Mouse (Mus musculus) hindbrain, postnatal 0 days (tissue): ENCODE measurements around the gene Phrf1. TPM values are rescaled to one million over a fixed set of nuclear protein-coding genes. Genes with fewer than 3 reads are reported as not detected.

ENCODE experiments used
- ATAC-seq: fragments of 200-750 bp; cut with Nextera tagmentation; 2 replicates; pipeline ENCODE4 v1.8.0; 2017; ENCODE audit warnings: mild to moderate bottlenecking, moderate TSS enrichment, moderate library complexity
- DNase-seq: peaks from one replicate; pipeline ENCODE4 v3.0.0-alpha.2; 2015; ENCODE audit warnings: low spot score
- H3K27ac ChIP-seq: fragments of 300-500 bp; sonication (generic); 2 replicates; pipeline ENCODE4 v1.5.1; 2014; ENCODE audit warnings: mild to moderate bottlenecking
- H3K27me3 ChIP-seq: fragments of 300-500 bp; sonication (generic); 2 replicates; pipeline ENCODE4 v1.6.1; 2014; ENCODE audit warnings: low read length, mixed read lengths; ENCODE audit not compliant: insufficient read depth
- H3K36me3 ChIP-seq: fragments of 300-500 bp; sonication (generic); 2 replicates; pipeline ENCODE4 v1.6.1; 2014; ENCODE audit warnings: low read length, mixed read lengths; ENCODE audit not compliant: insufficient read depth
- H3K4me1 ChIP-seq: fragments of 300-500 bp; sonication (generic); 2 replicates; pipeline ENCODE4 v1.6.1; 2014; ENCODE audit warnings: antibody characterized with exemption, low read length, mixed read lengths; ENCODE audit not compliant: insufficient read depth
- H3K4me2 ChIP-seq: fragments of 300-500 bp; sonication (generic); 2 replicates; pipeline ENCODE4 v1.6.1; 2014; ENCODE audit warnings: low read depth, mild to moderate bottlenecking, low read length, moderate library complexity, mixed read lengths
- H3K4me3 ChIP-seq: fragments of 300-500 bp; sonication (generic); 2 replicates; pipeline ENCODE4 v1.5.1; 2014; ENCODE audit warnings: low read length
- H3K9ac ChIP-seq: fragments of 300-500 bp; sonication (generic); replicated peaks from 2 replicates; pipeline ENCODE4 v1.6.1; 2014; ENCODE audit warnings: mild to moderate bottlenecking, low read length, moderate library complexity, mixed read lengths
- H3K9me3 ChIP-seq: fragments of 300-500 bp; sonication (generic); 2 replicates; pipeline ENCODE4 v1.6.1; 2016; ENCODE audit warnings: low read length, mixed read lengths
- CTCF ChIP-seq: IDR thresholded peaks from 2 replicates; pipeline ENCODE4 v1.5.1; 2016; ENCODE audit warnings: antibody characterized with exemption, control low read depth, low read depth
- WGBS: fragments of 180-500 bp; shearing (Covaris S2); extraction: QIAGEN DNeasy Blood & Tissue Kit; methylation state at CpG from one replicate; pipeline ENCODE4 v1.1.7; 2014; 5-methylcytosine and 5-hydroxymethylcytosine counted together
- polyA plus RNA-seq: library from polyadenylated mRNA; unstranded; fragments of >200 nt; fragmentation: Nextera tagmentation; extraction: Ambion mirVana; gene quantifications from 2 replicates; pipeline ENCODE4 v1.2.1, GENCODE M21; 2015
- total RNA-seq: library from RNA; depleted of rRNA; stranded (reverse); fragments of >200 nt; gene quantifications from 2 replicates; pipeline ENCODE4 v1.2.3, GENCODE M21; 2014

Gene Phrf1
- total and polyA plus RNA-seq, 2 experiments from 2014 or later = 38.0 to 56.4 TPM

DNA sequence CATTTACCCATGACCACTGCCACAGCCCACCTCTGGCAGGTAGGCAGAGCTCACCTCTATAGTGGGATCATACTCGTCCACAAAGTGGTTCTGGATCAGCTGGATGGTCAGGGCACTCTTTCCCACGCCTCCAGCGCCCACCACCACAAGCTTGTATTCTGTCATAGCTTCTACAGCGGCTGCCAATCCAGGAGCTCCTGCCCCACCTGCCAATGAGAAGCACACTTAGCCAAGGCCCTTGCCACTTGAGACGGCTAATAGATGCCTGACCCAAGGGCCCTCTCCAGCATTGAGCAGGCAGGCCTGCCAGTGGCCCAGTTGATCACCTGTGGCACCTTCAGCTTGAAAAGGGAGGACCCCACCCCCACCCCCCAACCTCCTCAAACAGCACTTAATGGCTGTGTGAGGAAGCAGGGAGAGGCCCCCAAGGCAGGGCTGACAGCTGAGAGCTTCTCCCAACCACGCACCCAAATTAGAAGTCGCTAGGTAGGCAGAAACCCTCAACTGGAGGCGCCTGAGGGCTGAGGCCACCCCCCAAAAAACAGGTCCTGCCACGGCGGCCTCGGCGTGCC is 35.7 kb upstream of the Phrf1 start:
- DNase-seq (peak; percentile 10), ATAC-seq (no peak)
- peak overlapping the region; percentile 90 for H3K9ac ChIP-seq
- H3K36me3 ChIP-seq = peaks cover 17% of the 10 kb centered on the region
- no peaks in the 10 kb centered on the region for H3K9me3 ChIP-seq
- peak overlapping the region; percentile 79; the same call in 1 of the 2 replicates for H3K27ac ChIP-seq
- peak overlapping the region; percentile 73 for H3K4me3 ChIP-seq
- H3K4me2 ChIP-seq = peak overlapping the region; percentile 90
- TF ChIP-seq CTCF = no peak
- H3K4me1 ChIP-seq = peaks cover 10% of the 10 kb centered on the region
- H3K27me3 ChIP-seq = no peaks in the 10 kb centered on the region
- WGBS = 29% methylated on average over 12 of the region's 12 CpGs

DNA sequence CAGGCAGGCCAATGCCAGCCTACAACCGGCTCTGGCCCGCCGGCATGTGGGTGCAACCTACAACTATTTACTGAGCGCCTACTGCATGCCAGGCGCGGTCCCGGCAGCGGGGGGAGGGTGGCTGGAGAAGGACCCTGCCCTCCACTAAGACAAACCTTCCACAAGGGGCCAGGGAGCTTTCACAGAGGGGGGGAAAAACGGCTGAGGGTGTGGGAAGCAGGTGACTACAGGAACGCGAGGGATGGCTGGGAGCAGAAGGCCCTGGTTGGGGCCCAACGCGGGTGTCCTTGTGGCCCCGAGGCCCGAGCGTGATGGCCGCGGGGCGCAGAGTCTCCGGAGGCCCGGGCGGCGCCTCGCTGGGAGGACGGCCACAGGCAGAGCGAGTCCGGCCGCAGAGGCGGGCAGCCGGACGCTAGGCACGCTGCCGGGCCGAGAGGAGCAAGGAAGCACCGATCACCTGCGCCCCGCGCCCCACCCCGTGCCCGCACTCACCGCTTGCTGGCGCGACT is 35.2 kb upstream of the Phrf1 start:
- H3K4me1 ChIP-seq = peaks cover 10% of the 10 kb centered on the region
- H3K27ac ChIP-seq = peak overlapping the region; percentile 79
- DNase-seq (peak; percentile 46), ATAC-seq (no peak; the same call in 1 of the 2 replicates)
- H3K4me3 ChIP-seq = peak overlapping the region; percentile 73
- no peaks in the 10 kb centered on the region for H3K27me3 ChIP-seq
- 0 out of 2 replicates have a peak, but pooled peaks have one; percentile 4 for TF ChIP-seq CTCF
- H3K4me2 ChIP-seq = peak overlapping the region; percentile 90
- H3K9me3 ChIP-seq = no peaks in the 10 kb centered on the region
- H3K36me3 ChIP-seq = peaks cover 17% of the 10 kb centered on the region
- WGBS = 1% methylated on average over 22 of the region's 43 CpGs
- peak overlapping the region; percentile 90 for H3K9ac ChIP-seq

DNA sequence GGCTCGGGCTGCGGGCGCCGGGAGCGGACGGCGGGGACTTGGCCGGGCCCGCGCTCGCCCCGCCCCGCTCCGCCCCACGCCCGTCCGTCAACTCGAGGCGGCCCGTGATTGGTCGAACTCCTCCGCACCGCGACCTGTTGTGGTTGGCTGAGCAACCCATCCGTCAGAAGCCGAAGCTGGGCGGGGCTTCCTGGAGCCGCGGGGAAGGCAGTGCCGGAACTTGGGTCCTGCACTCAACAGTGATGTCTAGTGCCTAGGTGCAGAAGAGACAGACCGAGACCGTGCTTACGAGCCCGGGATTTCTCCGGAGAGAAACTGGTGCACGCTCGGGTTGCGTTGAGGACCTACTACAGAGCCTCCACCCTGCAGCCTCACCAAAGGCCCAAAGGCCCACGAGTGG is 34.6 kb upstream of the Phrf1 start, which contains the start of the genes Hras and Lrrc56:
Gene Hras (minus strand): TSS at position 58 of the 400 bp plus-strand sequence.
Gene Lrrc56 (plus strand): TSS at position 210 of the 400 bp plus-strand sequence.
- ATAC-seq = peak; percentile 95

DNA sequence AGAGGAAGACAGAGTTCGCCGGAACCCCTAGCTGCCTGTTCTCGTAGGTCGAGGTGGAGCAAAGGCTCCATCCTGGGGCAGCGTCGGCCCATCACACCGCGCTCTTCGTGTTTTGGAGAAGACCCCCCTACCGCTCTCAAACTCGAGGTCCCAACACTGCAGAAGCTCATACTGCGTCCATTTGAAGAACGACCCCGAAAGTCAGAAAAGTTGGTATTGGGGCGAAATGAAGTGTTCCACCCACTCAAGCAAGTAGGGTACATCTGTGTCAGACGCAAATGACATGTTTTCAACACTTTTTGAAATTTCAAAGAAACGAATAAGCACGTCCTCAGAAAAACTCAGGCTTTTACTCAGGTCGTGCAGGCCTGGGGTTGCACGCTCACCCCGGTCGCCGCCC is 34.2 kb upstream of the Phrf1 start:
- Histone ChIP-seq H3K27me3 (no peaks in the 10 kb centered on the region), H3K4me3 (peak overlapping the region; percentile 73), H3K27ac (peak overlapping the region; percentile 57), H3K9me3 (no peaks in the 10 kb centered on the region), H3K4me1 (peaks cover 10% of the 10 kb centered on the region), H3K9ac (peak overlapping the region; percentile 90), H3K4me2 (peak overlapping the region; percentile 90), H3K36me3 (peaks cover 17% of the 10 kb centered on the region)
- no peak for ATAC-seq
- no peak for TF ChIP-seq CTCF
- no peak for DNase-seq
- under 1% methylated on average over 23 of the region's 23 CpGs for WGBS

More for the DNA sequence above, 34.6 kb upstream of the Phrf1 start, which contains the start of the genes Hras and Lrrc56:
- peak within 1 kb of the TSS; percentile 73 for H3K4me3 ChIP-seq
- under 1% methylated on average over 30 of the region's 39 CpGs for WGBS
- H3K27me3 ChIP-seq = no peaks in the 10 kb centered on the region
- no peaks in the 10 kb centered on the region for H3K9me3 ChIP-seq
- peak; percentile 98 for DNase-seq
- peak within 1 kb of the TSS; percentile 79 for H3K27ac ChIP-seq
- H3K36me3 ChIP-seq = peaks cover 17% of the 10 kb centered on the region
- TF ChIP-seq CTCF = no peak
- H3K4me1 ChIP-seq = peaks cover 10% of the 10 kb centered on the region
- peak within 1 kb of the TSS; percentile 90 for H3K4me2 ChIP-seq
- H3K9ac ChIP-seq = peak within 1 kb of the TSS; percentile 90

DNA sequence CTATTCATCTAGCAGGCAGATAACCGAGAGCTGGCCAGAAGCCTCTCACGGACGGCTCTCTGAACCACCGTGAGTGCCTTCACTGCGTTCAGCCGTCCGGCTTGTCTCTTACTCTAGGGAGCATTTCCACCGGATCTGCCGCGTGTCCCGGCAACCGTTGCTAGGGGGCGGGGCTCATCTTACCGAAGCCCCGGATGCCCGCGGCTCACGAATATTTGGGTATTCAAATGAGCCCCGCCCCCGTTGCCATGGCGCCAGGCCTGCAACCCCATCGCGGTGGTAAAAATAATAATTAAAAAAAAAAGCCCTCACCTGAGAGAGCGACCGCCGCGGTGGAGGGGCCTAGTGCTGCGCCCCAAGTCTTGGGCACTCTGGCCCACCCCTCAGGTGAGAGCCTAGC is 33.8 kb upstream of the Phrf1 start:
- ATAC-seq = peak; percentile 52
- H3K9ac ChIP-seq = peak overlapping the region; percentile 90; the same call in 1 of the 2 replicates
- H3K4me2 ChIP-seq = peak overlapping the region; percentile 90
- peak; percentile 95 for DNase-seq
- no peaks in the 10 kb centered on the region for H3K27me3 ChIP-seq
- peaks cover 10% of the 10 kb centered on the region for H3K4me1 ChIP-seq
- peak overlapping the region; percentile 57; the same call in 1 of the 2 replicates for H3K27ac ChIP-seq
- H3K9me3 ChIP-seq = no peaks in the 10 kb centered on the region
- WGBS = 1% methylated on average over 28 of the region's 28 CpGs
- H3K36me3 ChIP-seq = peaks cover 13% of the 10 kb centered on the region
- peak overlapping the region; percentile 73 for H3K4me3 ChIP-seq
- no peak for TF ChIP-seq CTCF

DNA sequence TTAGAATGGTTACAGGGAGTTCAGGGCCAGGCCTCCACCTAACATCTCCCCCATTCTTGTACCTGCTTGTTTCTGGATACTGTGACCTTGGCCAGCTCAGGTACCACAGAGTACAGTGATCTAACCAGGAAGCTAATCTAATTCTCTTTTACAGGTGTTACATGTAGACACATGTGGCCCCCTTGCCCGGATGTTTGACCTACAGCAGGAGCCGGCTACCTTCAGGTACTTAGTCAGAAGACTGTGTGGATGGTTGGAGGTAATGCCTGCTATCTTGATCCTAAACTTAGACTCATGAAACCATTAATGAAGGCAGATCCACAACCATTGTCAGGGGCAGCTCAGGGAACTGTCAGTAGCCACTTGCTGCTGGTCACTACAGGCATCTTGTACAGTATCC is 32.8 kb upstream of the Phrf1 start:
- Histone ChIP-seq H3K36me3 (peaks cover 4% of the 10 kb centered on the region), H3K4me2 (no peak overlapping the region), H3K4me3 (no peak overlapping the region), H3K9me3 (no peaks in the 10 kb centered on the region), H3K9ac (no peak overlapping the region), H3K27ac (no peak overlapping the region), H3K27me3 (no peaks in the 10 kb centered on the region), H3K4me1 (peaks cover 10% of the 10 kb centered on the region)
- ATAC-seq = no peak
- 90% methylated on average over 2 of the region's 2 CpGs for whole genome bisulfite sequencing
- no peak for TF ChIP-seq CTCF
- DNase-seq = no peak
